Mouse (Mus musculus) myocyte (in vitro differentiated cells): ENCODE measurements around the gene Olfr960.

ENCODE experiments used
- E2F4 ChIP-seq: IDR thresholded peaks from one replicate; pipeline ENCODE4 v1.6.1; 2011; ENCODE audit warnings: mild to moderate bottlenecking, control low read depth, moderate library complexity; ENCODE audit not compliant: insufficient read depth
- MAX ChIP-seq: IDR thresholded peaks from one replicate; pipeline ENCODE4 v1.6.1; 2011; ENCODE audit warnings: low read depth, mild to moderate bottlenecking, control low read depth
- POLR2A ChIP-seq: IDR thresholded peaks from one replicate; pipeline ENCODE4 v1.6.1; 2011; ENCODE audit warnings: low read depth, mild to moderate bottlenecking, control low read depth, moderate library complexity; ENCODE audit not compliant: insufficient read length
- REST ChIP-seq: IDR thresholded peaks from one replicate; pipeline ENCODE4 v1.6.1; 2011; ENCODE audit warnings: mild to moderate bottlenecking, control low read depth, moderate library complexity; ENCODE audit not compliant: insufficient read depth, insufficient read length
- TCF12 ChIP-seq: IDR thresholded peaks from one replicate; pipeline ENCODE4 v1.6.1; 2011; ENCODE audit warnings: mild to moderate bottlenecking, control low read depth; ENCODE audit not compliant: poor library complexity, insufficient read depth, severe bottlenecking
- USF1 ChIP-seq: IDR thresholded peaks from one replicate; pipeline ENCODE4 v1.6.1; 2011; ENCODE audit warnings: low read depth, mild to moderate bottlenecking, control low read depth, moderate library complexity

DNA sequence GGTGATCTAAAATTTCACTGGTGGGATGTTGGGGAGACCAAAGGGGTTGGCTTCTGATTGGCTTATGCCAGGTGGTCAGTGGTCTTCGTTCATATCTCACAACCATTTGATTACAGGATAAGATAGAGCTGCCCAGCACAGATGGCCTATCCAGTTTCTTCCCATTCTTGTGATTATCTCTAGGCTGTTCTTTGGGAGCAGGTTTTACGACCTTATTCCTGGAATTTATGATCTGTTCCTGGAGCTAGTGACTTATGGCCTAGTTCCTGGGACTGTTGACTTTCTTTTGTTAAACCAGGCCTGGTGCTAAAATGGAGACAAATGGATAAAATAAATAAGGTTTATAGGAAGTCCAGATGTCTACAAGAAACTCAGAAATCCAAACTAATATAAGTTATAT is 3.5 kb downstream of the Olfr960 start:
- TF ChIP-seq E2F4 (no peak), REST (no peak), POLR2A (no peak), MAX (no peak), TCF12 (no peak), USF1 (no peak)
